Mouse (Mus musculus) neural tube, embryonic 13.5 days (tissue): Measurements from ENCODE around the gene Gjc1. TPM values are rescaled to one million over a fixed set of nuclear protein-coding genes. Genes with fewer than 3 reads are reported as not detected.

ENCODE experiments used
- ATAC-seq: fragments of 200-750 bp; cut with Nextera tagmentation; 2 replicates; pipeline ENCODE4 v1.8.0; 2017; ENCODE audit warnings: low read depth, mild to moderate bottlenecking, moderate TSS enrichment, moderate library complexity
- H3K27ac ChIP-seq: fragments of 300-500 bp; sonication (generic); replicated peaks from 2 replicates; pipeline ENCODE4 v1.5.1; 2015; ENCODE audit warnings: moderate library complexity, mild to moderate bottlenecking, inconsistent platforms
- H3K27me3 ChIP-seq: fragments of 300-500 bp; sonication (generic); 2 replicates; pipeline ENCODE4 v1.6.1; 2015; ENCODE audit warnings: mild to moderate bottlenecking, inconsistent platforms
- H3K36me3 ChIP-seq: fragments of 300-500 bp; sonication (generic); 2 replicates; pipeline ENCODE4 v1.6.1; 2015; ENCODE audit warnings: mild to moderate bottlenecking, inconsistent platforms
- H3K4me1 ChIP-seq: fragments of 300-500 bp; sonication (generic); replicated peaks from 2 replicates; pipeline ENCODE4 v1.6.1; 2015; ENCODE audit warnings: inconsistent platforms
- H3K4me2 ChIP-seq: fragments of 300-500 bp; sonication (generic); 2 replicates; pipeline ENCODE4 v1.6.1; 2015; ENCODE audit warnings: inconsistent platforms, mild to moderate bottlenecking, moderate library complexity
- H3K4me3 ChIP-seq: fragments of 300-500 bp; sonication (generic); 2 replicates; pipeline ENCODE4 v1.5.1; 2015; ENCODE audit warnings: mild to moderate bottlenecking, inconsistent platforms
- H3K9ac ChIP-seq: fragments of 300-500 bp; sonication (generic); 2 replicates; pipeline ENCODE4 v1.6.1; 2015; ENCODE audit warnings: moderate library complexity, mild to moderate bottlenecking, inconsistent platforms
- H3K9me3 ChIP-seq: fragments of 300-500 bp; sonication (generic); 2 replicates; pipeline ENCODE4 v1.6.1; 2016; ENCODE audit warnings: inconsistent platforms
- WGBS: fragments of 180-500 bp; shearing (Covaris S2); methylation state at CpG from one replicate; pipeline ENCODE4 v1.1.7; 2015; 5-methylcytosine and 5-hydroxymethylcytosine counted together
- polyA plus RNA-seq: library from polyadenylated mRNA; unstranded; fragments of >200 nt; fragmentation: Nextera tagmentation; extraction: Ambion mirVana; gene quantifications from 2 replicates; pipeline ENCODE4 v1.2.1, GENCODE M21; 2015

Gjc1 gene
- polyA plus RNA-seq, 1 experiment from 2014 or later: 38.2 TPM

DNA sequence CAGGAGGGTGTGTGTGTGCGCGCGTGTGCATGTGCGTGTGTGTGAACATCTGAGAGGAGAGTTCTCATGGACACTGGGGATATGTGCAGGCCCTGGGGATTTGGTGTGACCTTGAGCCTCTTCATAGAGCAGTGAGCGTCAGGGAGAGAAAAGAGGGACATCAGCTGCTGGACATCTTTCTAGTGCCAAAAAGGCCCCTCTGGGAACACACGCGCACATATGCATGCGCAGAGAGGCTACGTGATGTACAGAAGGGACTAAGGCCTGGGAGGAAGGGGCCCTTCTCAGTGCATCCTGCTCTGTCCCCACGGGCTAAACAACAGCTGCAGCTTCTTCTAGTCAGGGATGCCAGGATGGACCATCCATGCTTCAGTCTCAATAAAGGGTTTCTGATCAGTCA, 14.7 kb upstream of the Gjc1 start:
- H3K4me2 ChIP-seq: no peak overlapping the region
- H3K9ac ChIP-seq: no peak overlapping the region
- 77% methylated on average over 10 of the region's 10 CpGs for WGBS
- H3K27ac ChIP-seq: no peak overlapping the region
- H3K4me1 ChIP-seq: 0 out of 2 replicates have a peak, but pooled peaks cover 4% of the 10 kb centered on the region
- no peak overlapping the region for H3K4me3 ChIP-seq
- no peaks in the 10 kb centered on the region for H3K27me3 ChIP-seq
- peaks cover 31% of the 10 kb centered on the region for H3K36me3 ChIP-seq
- no peaks in the 10 kb centered on the region for H3K9me3 ChIP-seq
- ATAC-seq: no peak

DNA sequence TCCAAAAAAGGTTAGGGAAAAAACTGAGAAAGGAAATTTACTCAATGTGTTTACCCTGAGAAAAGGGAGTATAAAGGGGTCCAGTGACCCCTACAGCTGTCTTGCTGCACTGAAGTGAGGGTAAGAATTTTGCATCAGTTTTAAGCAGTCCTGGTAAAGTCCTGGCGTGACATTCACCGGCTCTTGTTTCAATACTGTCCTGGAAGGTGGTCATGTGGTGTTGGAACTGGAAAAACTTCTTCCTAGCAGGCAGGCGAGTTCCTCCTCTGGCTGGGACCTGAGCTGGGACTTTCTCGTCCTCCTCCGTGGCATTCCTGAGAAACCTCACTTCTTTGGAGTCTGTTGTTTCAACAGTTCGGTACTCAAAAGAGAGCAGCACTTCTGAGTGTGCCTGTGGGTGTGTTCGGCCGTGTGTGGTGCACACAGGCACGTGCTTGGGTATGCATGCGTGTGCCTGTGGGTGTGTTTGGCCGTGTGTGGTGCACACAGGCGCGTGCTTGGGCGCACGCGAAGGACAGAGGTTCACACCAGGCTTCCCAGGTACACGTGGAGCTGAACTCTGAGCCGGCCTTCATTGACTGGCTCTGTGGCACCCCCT, 13.3 kb upstream of the Gjc1 start:
- Histone ChIP-seq H3K4me3 (no peak overlapping the region), H3K4me2 (no peak overlapping the region), H3K4me1 (0 out of 2 replicates have a peak, but pooled peaks cover 4% of the 10 kb centered on the region), H3K36me3 (peaks cover 17% of the 10 kb centered on the region), H3K27me3 (no peaks in the 10 kb centered on the region), H3K9ac (no peak overlapping the region), H3K27ac (no peak overlapping the region), H3K9me3 (0 out of 2 replicates have a peak, but pooled peaks cover 6% of the 10 kb centered on the region)
- WGBS: 74% methylated on average over 18 of the region's 18 CpGs
- no peak for ATAC-seq

DNA sequence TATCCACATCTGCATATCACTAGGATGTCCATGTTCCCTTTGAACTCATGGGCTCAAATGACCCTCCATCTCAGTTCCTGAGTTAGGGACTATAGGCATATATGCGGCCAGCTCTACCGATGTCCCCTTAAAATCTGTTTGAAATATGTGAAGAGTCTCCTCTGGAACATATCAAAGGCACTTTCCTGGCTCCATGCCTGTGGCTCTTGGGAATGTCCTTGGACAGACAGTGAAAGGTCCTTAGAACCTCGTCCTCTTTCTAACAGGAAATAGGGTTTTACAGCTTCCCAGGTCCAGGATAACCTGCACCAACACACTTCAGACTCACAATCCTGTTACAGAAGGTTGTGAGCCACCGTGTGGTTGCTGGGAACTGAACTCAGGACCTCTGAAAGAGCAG, 10.8 kb upstream of the Gjc1 start:
- Histone ChIP-seq H3K9ac (no peak overlapping the region), H3K4me3 (no peak overlapping the region), H3K36me3 (no peaks in the 10 kb centered on the region), H3K4me2 (no peak overlapping the region), H3K4me1 (0 out of 2 replicates have a peak, but pooled peaks cover 4% of the 10 kb centered on the region), H3K9me3 (0 out of 2 replicates have a peak, but pooled peaks cover 6% of the 10 kb centered on the region), H3K27me3 (no peaks in the 10 kb centered on the region), H3K27ac (no peak overlapping the region)
- 81% methylated on average over 4 of the region's 4 CpGs for WGBS
- ATAC-seq: no peak

DNA sequence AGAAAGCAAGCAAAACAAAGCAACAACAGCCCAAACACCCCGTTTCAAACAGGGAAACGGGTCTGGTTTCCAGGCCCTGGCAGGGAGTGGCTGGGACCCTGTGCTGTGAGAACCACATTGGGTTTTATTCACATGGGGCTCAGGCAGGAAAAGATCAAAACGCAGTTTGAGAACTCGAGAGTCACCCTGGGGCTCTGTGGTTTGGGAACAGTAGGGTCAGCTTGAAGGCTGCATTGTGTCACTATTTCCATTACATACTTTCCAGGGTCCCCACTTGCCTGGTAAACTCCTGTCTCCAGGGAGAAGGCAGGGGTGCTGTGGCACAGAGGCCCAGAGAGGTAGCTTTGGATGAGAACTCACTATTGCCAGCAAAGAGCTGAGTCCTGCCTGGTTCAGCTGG, 7.6 kb upstream of the Gjc1 start:
- H3K9me3 ChIP-seq: 0 out of 2 replicates have a peak, but pooled peaks cover 6% of the 10 kb centered on the region
- no peak overlapping the region for H3K4me3 ChIP-seq
- no peak for ATAC-seq
- no peak overlapping the region for H3K27ac ChIP-seq
- no peaks in the 10 kb centered on the region for H3K4me1 ChIP-seq
- no peak overlapping the region for H3K9ac ChIP-seq
- H3K4me2 ChIP-seq: no peak overlapping the region
- peaks cover 3% of the 10 kb centered on the region; the same call in 1 of the 2 replicates for H3K27me3 ChIP-seq
- no peaks in the 10 kb centered on the region for H3K36me3 ChIP-seq
- 47% methylated on average over 4 of the region's 4 CpGs for WGBS

DNA sequence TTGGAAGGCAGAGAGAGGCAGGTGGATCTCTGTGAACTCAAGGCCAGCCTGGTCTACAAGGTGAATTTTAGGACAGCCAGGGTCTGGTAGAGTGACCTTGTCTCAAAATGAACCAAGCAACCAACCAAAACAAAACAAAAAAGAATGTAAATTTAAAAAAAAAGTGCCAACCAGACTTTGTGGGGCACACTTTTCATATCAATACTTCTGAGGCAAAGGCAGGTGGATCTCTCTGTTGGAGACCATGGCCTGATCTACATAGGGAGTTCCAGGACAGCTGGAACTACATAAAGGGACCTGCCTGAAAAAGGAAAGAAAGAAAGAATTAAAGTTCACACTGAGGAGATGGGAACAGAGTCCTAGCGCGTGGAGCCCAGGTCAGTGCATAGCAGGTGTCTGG, 7.0 kb upstream of the Gjc1 start:
- Histone ChIP-seq H3K27me3 (peaks cover 3% of the 10 kb centered on the region; the same call in 1 of the 2 replicates), H3K4me3 (no peak overlapping the region), H3K4me2 (no peak overlapping the region), H3K9me3 (0 out of 2 replicates have a peak, but pooled peaks cover 6% of the 10 kb centered on the region), H3K9ac (no peak overlapping the region), H3K27ac (no peak overlapping the region), H3K4me1 (no peaks in the 10 kb centered on the region), H3K36me3 (no peaks in the 10 kb centered on the region)
- no peak for ATAC-seq
- 77% methylated on average over 2 of the region's 2 CpGs for WGBS

DNA sequence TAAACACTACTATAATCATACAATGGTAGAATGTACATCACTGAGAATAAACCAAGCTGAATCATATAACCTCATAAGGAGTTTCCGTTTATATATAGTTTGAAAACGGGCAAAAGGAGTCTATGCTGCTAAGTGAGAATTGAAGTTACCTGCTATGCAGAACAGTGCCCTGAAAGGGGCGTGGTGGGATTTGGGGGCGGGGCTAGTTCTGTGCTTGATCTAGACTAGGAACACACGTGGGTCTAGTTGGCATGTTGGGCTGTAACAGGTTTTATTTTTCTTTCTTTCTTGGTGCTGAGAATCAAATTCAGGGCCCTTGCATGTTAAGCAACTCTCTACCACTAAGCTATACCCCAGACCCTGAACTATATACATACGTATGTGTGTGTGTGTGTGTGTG, 1.7 kb upstream of the Gjc1 start:
- ATAC-seq: no peak
- no peak overlapping the region for H3K4me3 ChIP-seq
- no peak overlapping the region for H3K9ac ChIP-seq
- H3K27ac ChIP-seq: no peak overlapping the region
- H3K4me2 ChIP-seq: no peak overlapping the region
- peaks cover 26% of the 10 kb centered on the region for H3K4me1 ChIP-seq
- peaks cover 12% of the 10 kb centered on the region for H3K27me3 ChIP-seq
- H3K9me3 ChIP-seq: no peaks in the 10 kb centered on the region
- H3K36me3 ChIP-seq: no peaks in the 10 kb centered on the region
- 64% methylated on average over 6 of the region's 6 CpGs for WGBS

DNA sequence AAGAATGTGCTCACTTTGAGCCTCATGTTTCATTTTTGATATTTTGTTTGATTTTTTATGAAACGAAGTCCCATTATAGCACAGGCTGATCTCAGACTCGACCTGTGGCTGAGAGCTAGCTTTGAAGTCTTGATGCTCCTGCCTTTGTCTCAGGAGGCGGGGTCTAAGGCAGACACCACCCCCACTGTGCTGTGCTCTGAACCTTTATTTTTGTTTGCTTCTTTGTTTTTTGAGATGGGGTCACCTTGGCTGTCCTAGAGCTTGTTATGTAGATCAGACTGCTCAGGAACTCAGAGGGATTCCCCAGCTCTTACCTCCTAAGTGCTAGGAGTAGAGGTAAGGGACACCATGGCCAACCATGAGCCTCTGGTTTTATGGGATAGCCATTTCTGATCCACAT, 932 bp upstream of the Gjc1 start:
- Histone ChIP-seq H3K4me1 (peaks cover 32% of the 10 kb centered on the region), H3K4me3 (no peak overlapping the region), H3K27me3 (peaks cover 12% of the 10 kb centered on the region), H3K36me3 (no peaks in the 10 kb centered on the region), H3K9me3 (no peaks in the 10 kb centered on the region), H3K27ac (no peak overlapping the region), H3K4me2 (no peak overlapping the region), H3K9ac (no peak overlapping the region)
- whole genome bisulfite sequencing: 8% methylated on average over 3 of the region's 3 CpGs
- no peak for ATAC-seq

DNA sequence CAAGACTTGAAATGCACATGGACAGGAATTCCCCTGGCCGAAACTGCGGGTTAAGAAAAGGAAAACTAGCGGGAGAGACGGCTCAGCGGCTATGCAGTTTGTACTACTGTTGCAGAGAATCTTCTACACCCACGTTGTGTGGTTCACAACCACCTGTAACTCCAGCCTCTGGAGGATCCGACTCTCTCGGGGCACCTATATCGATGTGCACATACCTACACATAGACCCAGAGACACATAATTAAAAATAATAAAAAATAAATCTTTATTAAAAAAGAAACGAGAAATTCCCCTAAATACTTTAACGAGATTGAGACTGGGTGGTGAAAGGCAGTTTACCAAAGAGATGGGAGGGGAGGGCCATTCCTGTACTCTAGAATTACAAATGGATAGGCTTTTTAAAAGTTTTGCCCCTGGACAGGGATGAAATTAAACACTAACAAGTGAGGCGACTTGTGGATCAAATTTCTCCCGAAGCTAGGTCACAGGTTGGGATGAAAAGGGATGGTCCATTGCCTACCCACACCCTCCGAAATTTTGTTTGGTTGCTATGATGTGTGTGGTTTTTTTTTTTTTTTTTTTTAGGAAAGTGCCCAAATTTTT, 384 bp upstream of the Gjc1 start:
- no peaks in the 10 kb centered on the region for H3K36me3 ChIP-seq
- peak; percentile 19; the same call in 1 of the 2 replicates for ATAC-seq

DNA sequence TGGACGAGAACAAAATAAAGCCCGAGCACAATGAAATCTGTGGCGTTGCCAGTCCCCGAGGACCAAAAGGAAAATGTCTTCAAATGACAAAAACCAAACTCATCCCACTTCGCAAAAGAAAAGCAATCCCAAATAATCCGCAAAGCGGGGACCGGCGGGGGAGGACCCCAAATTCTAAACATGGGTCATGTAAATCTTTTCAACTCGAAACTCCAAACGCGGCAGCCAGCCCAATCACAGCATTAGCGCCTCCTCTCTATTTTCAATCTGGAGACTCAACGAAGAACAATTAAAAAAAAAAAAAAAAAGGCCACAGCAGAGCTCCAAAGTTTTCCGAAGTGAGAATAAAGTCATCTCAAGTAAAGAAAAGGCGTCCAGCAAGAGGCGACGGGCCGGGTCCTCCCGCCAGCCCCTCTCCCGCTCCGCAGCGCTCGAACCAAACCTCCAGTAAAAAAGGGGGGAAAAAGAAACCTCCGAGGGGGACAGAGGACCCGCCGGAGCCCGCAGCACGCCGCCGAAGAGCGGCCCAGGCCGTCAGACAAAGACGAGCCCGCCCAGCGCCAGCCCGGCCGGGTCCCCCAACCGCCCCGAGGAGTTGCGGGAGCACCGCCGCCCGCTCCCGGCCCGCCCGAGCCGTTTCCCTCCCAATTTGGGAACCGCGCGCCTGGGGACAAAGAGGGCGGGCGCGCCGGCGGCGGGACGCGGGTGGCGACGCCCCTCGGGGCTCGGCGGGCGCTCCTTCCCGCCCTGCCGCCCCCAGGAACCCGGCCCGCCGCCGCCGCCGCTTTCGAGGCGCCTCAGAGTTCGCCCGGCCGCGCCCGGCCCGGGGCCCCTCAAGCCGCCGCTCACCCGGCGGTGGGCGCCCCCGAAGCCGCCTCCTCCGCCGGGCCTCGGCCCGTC, 1.1 kb downstream of the Gjc1 start:
- peaks cover 36% of the 10 kb centered on the region for H3K4me1 ChIP-seq
- H3K27ac ChIP-seq: peak overlapping the region; percentile 94
- H3K9ac ChIP-seq: peak overlapping the region; percentile 91
- ATAC-seq: peak; percentile 65
- no peaks in the 10 kb centered on the region for H3K9me3 ChIP-seq
- H3K4me2 ChIP-seq: peak overlapping the region; percentile 86
- peak overlapping the region; percentile 70 for H3K4me3 ChIP-seq
- WGBS: under 1% methylated on average over 70 of the region's 92 CpGs
- H3K36me3 ChIP-seq: no peaks in the 10 kb centered on the region
- H3K27me3 ChIP-seq: peaks cover 12% of the 10 kb centered on the region

More for the DNA sequence above, 384 bp upstream of the Gjc1 start:
- Histone ChIP-seq H3K4me2 (peak overlapping the region; percentile 86), H3K27ac (peak overlapping the region; percentile 94), H3K27me3 (peaks cover 12% of the 10 kb centered on the region), H3K4me1 (peaks cover 32% of the 10 kb centered on the region), H3K9me3 (no peaks in the 10 kb centered on the region), H3K9ac (peak overlapping the region; percentile 91; the same call in 1 of the 2 replicates), H3K4me3 (peak overlapping the region; percentile 70)
- WGBS: 5% methylated on average over 14 of the region's 14 CpGs

DNA sequence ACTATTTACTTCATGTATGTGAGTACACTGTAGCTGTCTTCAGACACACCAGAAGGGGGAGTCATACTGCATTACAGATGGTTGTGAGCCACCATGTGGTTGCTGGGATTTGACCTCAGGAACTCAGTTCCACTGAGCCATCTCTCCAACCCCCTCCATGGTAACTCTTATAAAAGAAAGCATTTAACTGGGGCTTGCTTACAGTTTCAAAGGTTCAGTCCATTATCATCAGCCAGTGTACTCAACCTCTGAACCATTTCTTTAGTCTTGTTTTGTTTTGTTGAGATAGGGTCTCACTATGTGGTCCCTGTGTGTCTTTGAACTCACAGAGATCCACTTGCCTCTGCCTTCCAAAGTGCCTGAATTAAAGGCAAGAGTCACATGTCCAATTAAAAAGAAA, 4.6 kb downstream of the Gjc1 start:
- Histone ChIP-seq H3K4me2 (no peak overlapping the region), H3K9ac (no peak overlapping the region), H3K36me3 (no peaks in the 10 kb centered on the region), H3K27me3 (no peaks in the 10 kb centered on the region), H3K4me3 (no peak overlapping the region), H3K9me3 (no peaks in the 10 kb centered on the region), H3K27ac (no peak overlapping the region), H3K4me1 (peaks cover 40% of the 10 kb centered on the region)
- no peak for ATAC-seq

DNA sequence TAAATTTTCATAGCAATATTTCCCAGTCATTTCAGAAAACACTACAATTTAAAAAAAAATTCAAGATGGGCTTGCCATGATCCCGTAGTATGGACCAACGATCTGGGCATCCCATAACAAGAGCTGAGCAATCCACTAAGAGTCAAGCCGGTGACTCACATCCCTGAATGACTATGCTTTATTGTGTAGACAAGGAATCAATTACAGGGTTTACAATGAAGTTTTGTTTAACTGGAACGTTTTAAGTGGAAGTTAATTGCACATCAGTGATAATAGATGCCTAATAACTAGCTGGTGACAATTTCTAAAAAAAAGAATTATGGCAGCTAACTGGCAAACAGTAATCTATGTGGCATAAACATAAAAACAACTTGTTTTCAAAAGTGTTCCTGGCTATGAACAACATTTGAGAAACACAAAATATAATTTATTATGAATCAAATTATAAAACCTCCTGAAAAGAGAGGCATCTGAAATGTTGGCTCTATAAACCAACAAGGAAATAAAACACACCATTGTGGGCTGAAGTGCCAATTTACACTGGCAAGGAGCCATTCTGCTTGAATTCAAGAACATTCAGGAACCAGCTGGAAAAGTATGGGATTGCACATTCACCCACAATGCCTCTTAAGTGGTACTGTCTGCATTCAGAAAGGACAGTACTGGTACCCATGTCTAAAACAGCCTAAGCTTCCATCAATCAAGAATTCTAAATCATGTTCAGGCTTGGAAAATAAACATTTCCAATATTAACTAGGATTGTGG, 8.6 kb downstream of the Gjc1 start:
- Histone ChIP-seq H3K9me3 (no peaks in the 10 kb centered on the region), H3K4me2 (no peak overlapping the region), H3K27me3 (no peaks in the 10 kb centered on the region), H3K27ac (no peak overlapping the region), H3K4me1 (peaks cover 12% of the 10 kb centered on the region), H3K4me3 (no peak overlapping the region), H3K9ac (no peak overlapping the region), H3K36me3 (no peaks in the 10 kb centered on the region)
- no peak for ATAC-seq
- WGBS: 33% methylated on average over 4 of the region's 4 CpGs
